Mouse (Mus musculus): ENCODE results near the gene Cald1.

DNA sequence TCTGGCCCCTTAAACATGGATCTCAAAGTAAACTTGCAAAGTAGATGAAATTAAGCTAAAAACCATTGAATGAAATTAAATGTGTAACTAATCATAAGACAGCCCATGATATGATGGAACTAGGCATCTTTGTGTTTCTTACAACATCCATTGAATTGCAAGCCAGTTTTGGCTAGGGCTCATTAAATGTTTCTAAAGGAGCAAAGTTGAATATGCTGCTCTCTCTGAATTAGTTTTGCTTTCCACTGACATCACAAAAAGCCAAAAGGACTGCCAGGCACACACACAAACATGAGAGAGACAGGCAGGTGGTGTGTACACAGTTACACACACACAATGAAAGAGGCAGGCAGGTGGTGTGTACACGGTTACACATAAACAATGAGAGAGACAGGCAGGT, 127.4 kb downstream of the Cald1 start:
- no peak for TF ChIP-seq CTCF (IDR thresholded peaks at IDR 0.05; ENCODE audit: extremely low read depth, insufficient read depth, low read length)
- TF ChIP-seq POLR2A (IDR thresholded peaks at IDR 0.05; ENCODE audit: extremely low read depth, insufficient read depth, low read length) = no peak

Data from cortical plate, adult 2 months (tissue).